Comparison of ENCODE assay signal across 12 mouse cellular contexts in the genomic region with DNA sequence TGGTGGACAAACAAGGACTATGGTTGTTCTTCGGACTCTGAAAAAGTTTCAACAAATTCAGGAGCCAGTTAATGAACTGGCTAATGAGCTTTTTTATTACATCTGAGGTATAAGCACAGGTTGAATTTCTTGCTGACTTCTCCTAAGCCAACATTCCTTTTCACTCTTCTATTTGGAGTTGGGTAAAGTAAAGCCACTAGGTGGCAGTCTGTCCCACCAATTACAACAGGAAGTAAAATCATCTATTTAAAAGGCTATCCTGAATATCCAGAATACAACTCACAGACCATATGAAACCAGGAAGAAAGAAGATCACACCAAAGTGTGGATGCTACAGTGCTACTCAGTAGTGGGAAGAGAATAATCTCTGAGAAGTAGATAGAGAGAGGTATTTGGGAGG. TPM values are rescaled to one million over a fixed set of nuclear protein-coding genes. Genes with fewer than 3 reads are reported as not detected.
A peak's percentile ranks its signal among the peaks of the same experiment; 100 is the strongest.
DNase-seq lines count a peak whose midpoint lies in the region; ATAC-seq and TF ChIP-seq lines count a peak whose summit lies in the region.
"Had no signal": no experiment of that assay in that cellular context is flagged by ENCODE, and none has a peak within 500 bp of the region (broad histone marks: within the 10 kb centered on the region; RNA-seq: fewer than 3 reads in every experiment).

No protein-coding gene starts in this region.

- DNase-seq in cerebellum, adult 9-10 months, result peak; percentile 4
- DNase-seq in cerebellum, adult 18-20 months, result no peak
- peak in 1 of 2 experiments; percentile 10 for DNase-seq in layer of hippocampus, adult 2 months (ENCODE audit: low spot score in 2 of 2)
- DNase-seq in layer of hippocampus, adult 8-10 months (ENCODE audit: low spot score in 2 of 2), result no peak
- DNase-seq in MEL (ENCODE audit: low read depth, low spot score), result peak; percentile 37
- DNase-seq in induced T-regulatory cell, adult 2 months (ENCODE audit: low read depth), result peak; percentile 37
- DNase-seq in right cerebral cortex, postnatal 14 days, result no peak

- no peak for TF ChIP-seq POLR2A in MEL (IDR thresholded peaks at IDR 0.05; ENCODE audit: control insufficient read depth in 1 of 2, insufficient read depth in 1 of 2, low read depth in 1 of 2, low read length in 2 of 2, poor library complexity in 1 of 2)

- H3K9ac ChIP-seq in MEL (ENCODE audit: control insufficient read depth, low read depth, low read length, poor library complexity, severe bottlenecking), result no peak overlapping the region
- no peak overlapping the region for H3K9ac ChIP-seq in intestine, embryonic 15.5 days

- no peaks in the 10 kb centered on the region for H3K36me3 ChIP-seq in MEL (ENCODE audit: control insufficient read depth in 1 of 2, insufficient read depth in 2 of 2, low read length in 2 of 2)
- no peaks in the 10 kb centered on the region for H3K36me3 ChIP-seq in intestine, embryonic 15.5 days

- H3K4me3 ChIP-seq in layer of hippocampus, adult 2 months, result no peak overlapping the region
- no peak overlapping the region for H3K4me3 ChIP-seq in MEL (ENCODE audit: control insufficient read depth in 1 of 2, insufficient read depth in 1 of 2, low read depth in 2 of 2, low read length in 2 of 2)
- no peak overlapping the region for H3K4me3 ChIP-seq in intestine, embryonic 15.5 days (replicated peaks)

- no peak overlapping the region for H3K27ac ChIP-seq in layer of hippocampus, adult 2 months
- no peak overlapping the region for H3K27ac ChIP-seq in MEL (ENCODE audit: control insufficient read depth, low read depth, low read length)
- no peak overlapping the region for H3K27ac ChIP-seq in intestine, embryonic 15.5 days

- no peaks in the 10 kb centered on the region for H3K4me1 ChIP-seq in MEL (ENCODE audit: control insufficient read depth in 1 of 2, insufficient read depth in 2 of 2, low read length in 2 of 2)
- H3K4me1 ChIP-seq in intestine, embryonic 15.5 days (replicated peaks), result no peaks in the 10 kb centered on the region

- H3K27me3 ChIP-seq in MEL (ENCODE audit: control insufficient read depth in 1 of 2, insufficient read depth in 2 of 2, low read length in 2 of 2), result no peaks in the 10 kb centered on the region
- H3K27me3 ChIP-seq in intestine, embryonic 15.5 days (replicated peaks), result peaks cover 3% of the 10 kb centered on the region; the same call in 1 of the 2 replicates

- no peaks in the 10 kb centered on the region for H3K9me3 ChIP-seq in MEL (replicated peaks; ENCODE audit: insufficient read depth, low read length)
- no peaks in the 10 kb centered on the region for H3K9me3 ChIP-seq in intestine, embryonic 15.5 days

- peak; percentile 48 for TF ChIP-seq RAD21 in MEL (IDR thresholded peaks at IDR 0.05; ENCODE audit: low read depth, low read length)

- no peak for ATAC-seq in intestine, embryonic 15.5 days

- TF ChIP-seq EP300 in MEL (IDR thresholded peaks at IDR 0.05; ENCODE audit: low read depth in 1 of 2, low read length in 2 of 2), result no peak

- H3K79me2 ChIP-seq in MEL (ENCODE audit: control insufficient read depth, insufficient read depth, low read length, poor library complexity), result no peaks in the 10 kb centered on the region

- peak; percentile 83 for TF ChIP-seq CTCF in layer of hippocampus, adult 2 months (conservative IDR thresholded peaks at IDR 0.05)
- peak in 2 of 3 experiments; percentile 15 to 50; a peak in 3 of 6 replicates for TF ChIP-seq CTCF in MEL (IDR thresholded peaks at IDR 0.05 in 2 of 3, conservative IDR thresholded peaks at IDR 0.05 in 1 of 3; ENCODE audit: control insufficient read depth in 1 of 3, insufficient read depth in 1 of 3, low read depth in 2 of 3, low read length in 3 of 3, poor library complexity in 1 of 3, severe bottlenecking in 1 of 3)

- 44% methylated on average over 1 of the region's 1 CpGs for WGBS in intestine, embryonic 15.5 days

- H3K4me2 ChIP-seq in intestine, embryonic 15.5 days (replicated peaks), result no peak overlapping the region

TF ChIP-seq in MEL, 35 proteins besides CTCF, POLR2A, EP300 and RAD21:
- no peak for TF ChIP-seq GABPA (IDR thresholded peaks at IDR 0.05; ENCODE audit: low read depth, low read length)
- TF ChIP-seq SMC3 (IDR thresholded peaks at IDR 0.05; ENCODE audit: low read depth, low read length), result peak; percentile 53

RNA-seq across cellular contexts. Expression of gene Olfr291, which starts 48.1 kb away (rescaled TPM):
- not detected for total RNA-seq in layer of hippocampus, adult 2 months (2021)
- not detected for total RNA-seq in layer of hippocampus, adult 8-10 months (2022)
- total RNA-seq in MEL (2012; rRNA removed), result not detected in 2 replicates
- not detected for polyA plus RNA-seq in MEL (2012; ENCODE audit: insufficient read depth in 1 of 2, insufficient read length in 2 of 2, low read depth in 1 of 2, low replicate concordance in 2 of 2, missing spikeins in 1 of 2)
- not detected in 2 replicates for polyA plus RNA-seq in intestine, embryonic 15.5 days (2015; fragmentation: Nextera tagmentation; extraction: Ambion mirVana)
- total RNA-seq: layer of hippocampus, postnatal 14 days had no signal
- polyA plus RNA-seq: C2C12; gonadal fat pad, adult 2 months; spleen, adult 2 months had no signal

Comparison
In these comparisons a context has a peak if more than half of its experiments do, and no peak if none do; other contexts are left out.
1. DNase-seq: peak in cerebellum, adult 9-10 months (single experiment), MEL (single experiment) and induced T-regulatory cell, adult 2 months (single experiment); none in cerebellum, adult 18-20 months (0 of 2), layer of hippocampus, adult 8-10 months (0 of 2) and right cerebral cortex, postnatal 14 days (single experiment).